Mouse (Mus musculus) forebrain, embryonic 16.5 days (tissue): ENCODE data around the gene Pou6f1. TPM values are rescaled to one million over a fixed set of nuclear protein-coding genes. Genes with fewer than 3 reads are reported as not detected.
"Not testable (repeated sequence)": the region's sequence is repeated elsewhere in the genome, so short reads cannot be mapped to it uniquely, and the experiment has no call there.

Experiments used
- ATAC-seq: fragments of 200-750 bp; cut with Nextera tagmentation; 2 replicates; pipeline ENCODE4 v1.8.0; 2017; ENCODE audit warnings: mild to moderate bottlenecking, moderate library complexity
- H3K27ac ChIP-seq: fragments of 300-500 bp; sonication (generic); 2 replicates; pipeline ENCODE4 v1.5.1; 2014; ENCODE audit warnings: low read length, control low read depth
- H3K27me3 ChIP-seq: fragments of 300-500 bp; sonication (generic); replicated peaks from 2 replicates; pipeline ENCODE4 v1.6.1; 2014; ENCODE audit warnings: low read length; ENCODE audit not compliant: control insufficient read depth, insufficient read depth
- H3K36me3 ChIP-seq: fragments of 300-500 bp; sonication (generic); 2 replicates; pipeline ENCODE4 v1.6.1; 2014; ENCODE audit not compliant: control insufficient read depth, insufficient read depth
- H3K4me1 ChIP-seq: fragments of 300-500 bp; sonication (generic); replicated peaks from 2 replicates; pipeline ENCODE4 v1.6.1; 2014; ENCODE audit warnings: low read length; ENCODE audit not compliant: control insufficient read depth, insufficient read depth
- H3K4me2 ChIP-seq: fragments of 300-500 bp; sonication (generic); 2 replicates; pipeline ENCODE4 v1.6.1; 2014; ENCODE audit warnings: mild to moderate bottlenecking, low read length, control low read depth
- H3K4me3 ChIP-seq: fragments of 300-500 bp; sonication (generic); replicated peaks from 2 replicates; pipeline ENCODE4 v1.5.1; 2014; ENCODE audit warnings: mild to moderate bottlenecking, low read length, control low read depth
- H3K9ac ChIP-seq: fragments of 300-500 bp; sonication (generic); replicated peaks from 2 replicates; pipeline ENCODE4 v1.6.1; 2014; ENCODE audit warnings: low read depth, low read length, control low read depth
- H3K9me3 ChIP-seq: fragments of 300-500 bp; sonication (generic); 2 replicates; pipeline ENCODE4 v1.6.1; 2016; ENCODE audit warnings: low read length; ENCODE audit not compliant: control insufficient read depth
- WGBS: fragments of 180-500 bp; shearing (Covaris S2); extraction: QIAGEN DNeasy Blood & Tissue Kit; methylation state at CpG from one replicate; pipeline ENCODE4 v1.1.7; 2014; 5-methylcytosine and 5-hydroxymethylcytosine counted together
- polyA plus RNA-seq: library from polyadenylated mRNA; unstranded; fragments of >200 nt; fragmentation: Nextera tagmentation; extraction: Ambion mirVana; gene quantifications from 2 replicates; pipeline ENCODE4 v1.2.1, GENCODE M21; 2015

Pou6f1 gene
- polyA plus RNA-seq, 1 experiment from 2014 or later = 53.2 TPM

GRCm38 (mm10) chr15:100573946-100574345, 25.8 kb downstream of the Pou6f1 start:
- WGBS = 41% methylated on average over 6 of the region's 6 CpGs
- no peaks in the 10 kb centered on the region for H3K27me3 ChIP-seq
- no peak for ATAC-seq
- peaks cover 8% of the 10 kb centered on the region for H3K36me3 ChIP-seq
- H3K27ac ChIP-seq = peak overlapping the region; percentile 33; the same call in 1 of the 2 replicates
- H3K9ac ChIP-seq = no peak overlapping the region
- H3K4me3 ChIP-seq = no peak overlapping the region
- H3K4me1 ChIP-seq = peaks cover 12% of the 10 kb centered on the region
- no peaks in the 10 kb centered on the region for H3K9me3 ChIP-seq
- no peak overlapping the region for H3K4me2 ChIP-seq

- 80% methylated on average over 3 of the region's 3 CpGs for WGBS
- peaks cover 9% of the 10 kb centered on the region for H3K4me1 ChIP-seq
- no peak overlapping the region for H3K4me3 ChIP-seq
- H3K36me3 ChIP-seq = no peaks in the 10 kb centered on the region
- H3K9ac ChIP-seq = no peak overlapping the region
- no peak overlapping the region for H3K27ac ChIP-seq
- no peak for ATAC-seq
- no peak overlapping the region for H3K4me2 ChIP-seq
- H3K9me3 ChIP-seq = no peaks in the 10 kb centered on the region
- no peaks in the 10 kb centered on the region for H3K27me3 ChIP-seq
Measured at GRCm38 (mm10) chr15:100569239-100569638, 30.5 kb downstream of the Pou6f1 start.

GRCm38 (mm10) chr15:100566531-100566930, 33.3 kb downstream of the Pou6f1 start:
- ATAC-seq = no peak
- no peaks in the 10 kb centered on the region for H3K9me3 ChIP-seq
- no peaks in the 10 kb centered on the region for H3K4me1 ChIP-seq
- H3K9ac ChIP-seq = no peak overlapping the region
- no peaks in the 10 kb centered on the region for H3K27me3 ChIP-seq
- no peaks in the 10 kb centered on the region for H3K36me3 ChIP-seq
- H3K27ac ChIP-seq = no peak overlapping the region
- H3K4me3 ChIP-seq = no peak overlapping the region
- WGBS = 50% methylated on average over 2 of the region's 2 CpGs
- no peak overlapping the region for H3K4me2 ChIP-seq

GRCm38 (mm10) chr15:100557705-100558433, 41.9 kb downstream of the Pou6f1 start:
- no peak overlapping the region for H3K4me2 ChIP-seq
- H3K27ac ChIP-seq = no peak overlapping the region
- H3K9me3 ChIP-seq = no peaks in the 10 kb centered on the region
- no peaks in the 10 kb centered on the region for H3K36me3 ChIP-seq
- no peaks in the 10 kb centered on the region for H3K27me3 ChIP-seq
- H3K4me3 ChIP-seq = no peak overlapping the region
- H3K9ac ChIP-seq = no peak overlapping the region
- 72% methylated on average over 5 of the region's 5 CpGs for WGBS
- H3K4me1 ChIP-seq = no peaks in the 10 kb centered on the region
- ATAC-seq = no peak

GRCm38 (mm10) chr15:100556378-100556777, 43.4 kb downstream of the Pou6f1 start:
- H3K27me3 ChIP-seq = no peaks in the 10 kb centered on the region
- H3K4me1 ChIP-seq = 0 out of 2 replicates have a peak, but pooled peaks cover 2% of the 10 kb centered on the region
- H3K4me3 ChIP-seq = no peak overlapping the region
- no peak for ATAC-seq
- no peaks in the 10 kb centered on the region for H3K9me3 ChIP-seq
- no peak overlapping the region for H3K27ac ChIP-seq
- no peaks in the 10 kb centered on the region for H3K36me3 ChIP-seq
- WGBS = 92% methylated on average over 9 of the region's 9 CpGs
- no peak overlapping the region for H3K4me2 ChIP-seq
- no peak overlapping the region for H3K9ac ChIP-seq

GRCm38 (mm10) chr15:100555965-100556364, 43.8 kb downstream of the Pou6f1 start:
- Histone ChIP-seq H3K27me3 (no peaks in the 10 kb centered on the region), H3K27ac (no peak overlapping the region), H3K4me1 (peaks cover 4% of the 10 kb centered on the region), H3K36me3 (no peaks in the 10 kb centered on the region), H3K9ac (no peak overlapping the region), H3K4me3 (no peak overlapping the region), H3K9me3 (no peaks in the 10 kb centered on the region), H3K4me2 (no peak overlapping the region)
- no peak for ATAC-seq
- 87% methylated on average over 5 of the region's 5 CpGs for WGBS

- WGBS = 0% methylated on average over 84 of the region's 84 CpGs
- H3K27ac ChIP-seq = peak within 1 kb of the TSS; percentile 83
- H3K36me3 ChIP-seq = 0 out of 2 replicates have a peak, but pooled peaks cover 2% of the 10 kb centered on the region
- H3K27me3 ChIP-seq = no peaks in the 10 kb centered on the region
- peak; percentile 100 for ATAC-seq
- peak within 1 kb of the TSS; percentile 78 for H3K4me2 ChIP-seq
- peak within 1 kb of the TSS; percentile 93 for H3K9ac ChIP-seq
- peaks cover 15% of the 10 kb centered on the region for H3K4me1 ChIP-seq
- peak within 1 kb of the TSS; percentile 88 for H3K4me3 ChIP-seq
- H3K9me3 ChIP-seq = no peaks in the 10 kb centered on the region
Measured at GRCm38 (mm10) chr15:100551326-100552307, 48.2 kb downstream of the Pou6f1 start, which contains the start of gene Tfcp2. Tfcp2 (minus strand) TSS chr15:100552008.

GRCm38 (mm10) chr15:100550280-100550679, 49.5 kb downstream of the Pou6f1 start:
- peaks cover 15% of the 10 kb centered on the region for H3K4me1 ChIP-seq
- H3K4me2 ChIP-seq = no peak overlapping the region
- 0 out of 2 replicates have a peak, but pooled peaks cover 2% of the 10 kb centered on the region for H3K36me3 ChIP-seq
- no peak for ATAC-seq
- no peaks in the 10 kb centered on the region for H3K27me3 ChIP-seq
- no peak overlapping the region for H3K9ac ChIP-seq
- H3K4me3 ChIP-seq = no peak overlapping the region
- H3K9me3 ChIP-seq = no peaks in the 10 kb centered on the region
- H3K27ac ChIP-seq = no peak overlapping the region
- 90% methylated on average over 4 of the region's 4 CpGs for WGBS

GRCm38 (mm10) chr15:100543651-100544030, 56.1 kb downstream of the Pou6f1 start:
- H3K36me3 ChIP-seq, H3K4me2 ChIP-seq, ATAC-seq, H3K27me3 ChIP-seq, H3K4me1 ChIP-seq, H3K9me3 ChIP-seq, H3K9ac ChIP-seq, H3K27ac ChIP-seq, H3K4me3 ChIP-seq: not testable (repeated sequence)
- WGBS = 95% methylated on average over 14 of the region's 14 CpGs
